Mouse (Mus musculus): Measurements from ENCODE around the gene Ephx3.
"Not testable (repeated sequence)": the region's sequence is repeated elsewhere in the genome, so short reads cannot be mapped to it uniquely, and the experiment has no call there.

The Ephx3 gene

DNA sequence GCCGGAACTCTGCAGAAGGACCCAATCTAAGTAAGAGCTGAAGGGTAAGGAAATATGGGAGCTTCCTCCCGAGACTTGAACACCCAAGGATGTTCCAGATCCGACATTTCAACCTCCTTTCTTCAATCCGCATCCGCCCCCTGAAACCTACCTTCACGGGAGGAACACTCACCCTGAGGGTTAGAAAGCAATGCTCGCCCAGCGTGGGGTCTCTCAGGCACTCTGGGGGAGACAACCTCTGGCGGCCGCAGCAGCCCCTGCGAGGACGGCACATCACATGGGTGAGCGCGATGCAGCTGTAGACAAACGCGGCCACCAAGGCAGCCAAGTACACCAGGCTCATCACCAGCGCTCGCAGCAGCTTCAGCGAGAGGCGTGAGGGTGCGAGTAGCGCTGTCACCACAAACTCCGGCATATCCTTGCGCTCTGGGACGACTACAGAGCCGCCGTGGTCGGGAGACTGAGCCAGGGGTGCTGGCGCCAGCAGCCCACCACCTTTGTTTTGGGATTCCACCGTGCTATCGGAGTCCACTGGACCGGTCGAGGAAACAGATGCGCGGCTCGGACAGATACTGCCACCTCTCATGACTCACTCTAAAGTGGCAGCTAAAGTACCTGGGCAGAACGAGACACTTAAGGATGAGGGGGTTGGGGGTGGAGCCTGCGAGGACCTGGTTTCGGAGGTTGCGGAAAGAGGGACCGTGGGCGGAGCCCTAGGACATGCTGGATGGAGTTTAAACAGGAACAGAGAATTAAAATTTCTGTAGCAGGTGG is at the start of gene Ephx3:
Gene Ephx3 (minus strand): TSS at position 687 of the 774 bp plus-strand sequence.
- no peak for DNase-seq (ENCODE audit: low spot score in 2 of 2)

DNA sequence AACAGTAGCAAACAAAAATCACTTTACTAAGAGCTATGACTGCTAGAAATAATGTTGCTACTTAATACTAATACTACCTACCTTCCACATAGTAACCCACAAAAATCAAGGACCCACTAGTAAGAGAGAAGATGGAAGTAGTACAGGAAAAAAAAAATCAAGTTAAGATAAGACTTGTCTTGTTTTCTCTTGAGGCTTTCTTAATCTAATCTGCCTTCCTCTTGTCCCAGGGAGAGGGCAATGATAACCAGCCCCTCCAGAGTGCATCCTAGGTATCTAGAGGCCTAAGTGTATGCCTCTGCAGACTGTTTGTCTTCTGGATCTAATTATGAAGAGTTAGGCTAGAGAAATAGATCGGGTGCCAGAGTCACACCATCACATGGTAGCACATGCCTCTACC is 49.2 kb upstream of the Ephx3 start:
- DNase-seq (ENCODE audit: low spot score in 2 of 2), result no peak

DNA sequence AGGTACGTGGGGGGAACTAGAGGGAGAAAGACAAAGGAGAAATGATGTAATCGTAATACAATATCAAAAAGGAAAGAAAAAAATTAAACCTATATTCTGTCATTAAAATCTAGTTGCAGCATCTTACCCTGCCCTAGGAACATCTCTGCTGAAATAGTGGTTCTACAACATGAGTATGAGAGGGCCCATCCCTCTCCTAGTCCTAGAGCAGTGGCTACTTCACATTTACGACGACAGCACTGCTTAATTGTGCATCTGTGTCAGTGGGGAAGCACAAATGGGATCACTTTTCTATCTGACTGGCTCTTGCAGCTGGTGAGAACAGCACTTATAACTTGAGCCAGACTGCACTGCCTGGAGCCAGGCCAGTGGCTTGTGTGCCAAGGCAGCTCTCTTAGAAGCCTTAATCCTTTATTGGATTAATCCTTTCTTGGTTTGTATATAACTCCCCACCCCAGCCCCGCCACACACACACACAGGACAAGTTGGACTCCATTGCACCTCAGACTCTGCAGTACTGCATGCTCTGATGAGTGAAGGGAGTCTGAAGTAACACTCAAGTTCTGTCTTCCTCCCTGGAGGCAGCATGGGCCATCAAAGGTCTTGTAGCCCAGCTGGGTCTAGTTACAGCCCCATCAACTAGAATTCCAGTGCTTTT is 46.3 kb upstream of the Ephx3 start:
- peak; percentile 63 to 71 for DNase-seq (ENCODE audit: low spot score in 2 of 2)

DNA sequence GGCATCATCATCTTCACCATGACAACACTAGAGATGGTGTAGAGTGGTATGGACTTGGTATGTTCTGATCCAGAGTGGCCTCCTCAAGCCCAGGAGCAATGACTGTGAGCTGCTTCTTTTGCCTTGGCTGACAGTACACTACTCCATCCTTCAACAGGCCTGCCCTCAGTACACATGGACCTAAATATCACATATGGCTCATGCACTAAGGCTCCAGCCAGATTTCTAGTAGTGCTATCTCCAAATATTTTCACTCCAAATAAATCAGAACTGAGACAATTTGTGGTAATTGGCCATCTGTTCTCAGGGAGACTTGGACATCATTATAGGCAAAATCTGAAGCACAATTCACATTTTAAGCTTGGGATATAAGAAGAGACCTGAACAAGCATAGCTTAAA is 43.8 kb upstream of the Ephx3 start:
- DNase-seq (ENCODE audit: low spot score in 2 of 2), result no peak

DNA sequence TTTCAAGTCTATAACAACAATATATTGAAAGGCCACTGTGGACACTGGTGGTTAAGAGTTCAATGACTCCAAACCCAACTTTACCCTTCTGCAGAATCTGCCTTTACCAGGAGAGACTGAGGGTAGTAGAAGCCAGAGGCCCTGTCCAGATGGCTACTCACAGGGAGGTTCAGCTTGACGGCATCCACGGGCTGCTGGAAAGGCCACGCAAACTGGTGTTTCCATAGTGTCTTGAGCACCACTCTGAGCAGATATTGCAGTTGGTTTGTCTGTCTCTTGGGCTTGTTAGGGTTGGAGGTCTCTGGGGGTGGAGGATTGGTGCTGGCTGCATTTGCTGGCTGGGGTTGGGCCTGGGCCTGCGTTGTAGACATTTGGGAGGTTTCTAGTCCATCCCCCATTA is 39.9 kb upstream of the Ephx3 start:
- DNase-seq (ENCODE audit: low spot score in 2 of 2), result no peak

DNA sequence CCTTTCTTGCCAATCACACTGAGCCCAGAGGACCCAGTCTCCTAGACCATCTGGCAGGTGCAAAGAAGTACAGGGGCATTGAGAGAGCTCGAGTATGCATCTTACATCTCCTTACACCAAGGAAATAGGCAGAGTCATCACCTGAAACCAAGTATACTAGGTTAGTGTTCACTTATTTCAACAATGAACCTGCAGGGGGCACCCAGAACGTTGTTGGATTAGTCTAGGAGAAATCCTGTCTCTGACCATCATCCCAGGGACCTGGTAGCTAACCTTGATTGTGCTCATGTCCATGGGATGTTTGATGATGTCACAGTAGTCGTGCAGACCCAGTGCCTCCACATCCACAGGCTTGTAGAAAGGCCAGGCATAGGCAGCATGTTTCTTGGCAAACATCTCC is 31.5 kb upstream of the Ephx3 start:
- no peak for DNase-seq (ENCODE audit: low spot score in 2 of 2)

DNA sequence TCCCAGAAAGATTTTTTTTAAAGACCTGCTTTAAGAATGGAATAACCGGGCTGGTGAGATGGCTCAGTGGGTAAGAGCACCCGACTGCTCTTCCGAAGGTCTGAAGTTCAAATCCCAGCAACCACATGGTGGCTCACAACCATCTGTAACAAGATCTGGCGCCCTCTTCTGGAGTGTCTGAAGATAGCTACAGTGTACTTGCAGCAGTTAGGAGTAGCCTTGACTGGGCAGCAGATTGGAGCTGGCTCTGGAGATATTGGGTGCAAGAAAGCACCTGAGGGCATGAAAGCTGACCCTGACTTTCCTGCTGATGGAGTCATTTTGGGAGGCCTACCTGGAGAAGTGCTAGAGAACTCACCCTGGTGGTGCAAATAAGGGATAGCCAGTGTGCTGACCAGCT is 26.2 kb upstream of the Ephx3 start:
- not testable (repeated sequence) for DNase-seq (ENCODE audit: low spot score in 2 of 2)

DNA sequence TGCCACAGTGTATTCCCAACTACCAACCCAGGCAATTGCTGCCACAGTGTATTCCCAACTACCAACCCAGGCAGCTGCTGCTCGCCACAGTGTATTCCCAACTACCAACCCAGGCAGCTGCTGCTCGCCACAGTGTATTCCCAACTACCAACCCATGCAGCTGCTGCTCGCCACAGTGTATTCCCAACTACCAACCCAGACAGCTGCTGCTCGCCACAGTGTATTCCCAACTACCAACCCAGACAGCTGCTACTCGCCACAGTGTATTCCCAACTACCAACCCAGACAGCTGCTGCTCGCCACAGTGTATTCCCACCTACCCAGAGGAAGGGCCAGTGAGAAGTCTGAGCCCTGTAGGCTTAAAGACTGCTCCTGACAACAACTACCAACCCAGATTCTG is 22.2 kb upstream of the Ephx3 start:
- DNase-seq (ENCODE audit: low spot score in 2 of 2), result not testable (repeated sequence)

DNA sequence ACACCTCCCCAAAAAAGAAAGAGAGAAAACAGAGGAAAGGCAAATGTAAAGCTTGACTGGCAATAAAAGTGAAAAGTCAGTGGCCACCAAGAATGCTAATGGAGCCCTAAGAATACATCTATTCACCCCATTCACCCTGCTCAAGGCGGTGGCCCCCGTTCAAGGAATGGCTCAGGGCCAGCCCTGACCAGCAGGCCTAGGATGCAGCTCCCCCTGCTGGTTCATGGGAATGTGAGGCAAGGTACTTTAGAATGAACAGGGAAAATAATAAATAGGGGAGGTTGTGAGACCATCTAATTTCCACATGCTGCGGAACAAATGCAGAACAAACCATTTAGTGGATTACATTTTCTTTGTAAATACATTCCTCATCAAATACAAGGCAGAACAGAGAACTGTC is 20.4 kb upstream of the Ephx3 start:
- DNase-seq (ENCODE audit: low spot score in 2 of 2), result peak in 1 of 2 experiments; percentile 79

DNA sequence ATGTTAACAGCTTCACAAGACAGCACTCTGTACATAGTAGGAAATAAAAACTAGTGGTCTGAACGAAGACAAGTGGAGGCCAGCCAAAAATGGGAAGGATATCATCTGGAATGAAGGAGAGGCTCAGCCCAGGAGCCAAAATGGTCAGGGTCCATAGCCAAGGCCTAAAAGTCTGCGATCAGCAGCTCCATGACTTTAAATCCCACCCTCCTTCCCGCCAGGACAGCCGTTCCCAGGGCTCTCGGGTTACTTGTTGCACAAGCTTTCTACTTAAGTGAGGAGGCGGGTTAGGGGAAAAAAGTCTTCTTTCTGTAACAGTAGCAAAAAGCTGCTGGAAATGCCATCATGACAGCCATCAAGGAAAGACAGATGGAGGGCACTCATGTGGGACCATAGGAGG is 19.8 kb upstream of the Ephx3 start:
- peak in 1 of 2 experiments; percentile 65 for DNase-seq (ENCODE audit: low spot score in 2 of 2)

DNA sequence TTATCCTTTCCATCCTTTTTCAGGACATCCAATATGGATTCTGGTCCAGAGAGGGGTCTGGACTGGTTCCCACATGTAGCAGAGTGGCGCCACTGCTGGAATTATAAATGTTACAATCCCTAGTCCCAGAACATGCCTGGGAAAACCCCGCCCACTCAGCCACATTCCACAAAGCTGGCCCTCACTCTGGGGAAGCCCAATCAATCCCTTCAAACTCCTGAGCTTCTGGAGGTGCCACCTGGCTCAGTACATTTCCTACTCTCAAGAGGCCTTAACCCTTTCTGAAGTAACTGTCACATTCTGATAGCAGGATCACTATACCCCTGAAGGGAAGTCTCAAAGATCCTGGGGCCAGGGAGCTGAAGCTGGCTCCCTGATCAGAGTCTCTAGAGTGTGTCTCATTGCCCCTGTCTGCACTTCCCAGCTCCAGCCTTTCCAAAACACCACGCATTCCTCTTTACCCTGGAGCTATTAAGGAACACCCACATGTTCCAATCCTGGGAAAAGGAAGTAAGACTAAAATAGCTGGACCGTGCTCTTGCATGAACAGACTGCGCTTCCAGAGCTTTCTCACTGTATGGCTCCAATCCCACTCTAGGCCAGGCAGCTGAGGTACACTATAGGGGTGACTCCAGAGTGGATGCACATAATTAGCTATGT is 18.4 kb upstream of the Ephx3 start:
- peak in 1 of 2 experiments; percentile 45 for DNase-seq (ENCODE audit: low spot score in 2 of 2)

DNA sequence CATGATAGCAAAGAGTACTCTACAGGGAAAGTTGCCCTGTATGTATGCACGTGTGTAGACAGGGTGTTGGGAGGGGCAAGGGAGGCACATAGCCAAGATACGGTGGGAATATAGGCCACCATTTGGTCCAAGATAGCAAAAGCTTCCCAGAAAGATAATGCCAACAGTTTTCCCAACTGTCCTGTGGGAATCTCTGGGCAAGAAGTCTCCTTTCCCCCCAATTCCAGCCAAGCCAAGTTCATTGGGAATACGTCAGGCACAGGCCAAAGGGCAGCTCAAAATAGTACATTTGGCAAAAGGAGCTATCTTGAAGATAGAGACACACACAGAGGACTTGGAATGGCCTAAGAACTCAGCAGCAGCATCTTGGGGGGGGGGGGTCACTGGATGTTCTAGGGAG is 16.0 kb upstream of the Ephx3 start:
- DNase-seq (ENCODE audit: low spot score in 2 of 2), result no peak

DNA sequence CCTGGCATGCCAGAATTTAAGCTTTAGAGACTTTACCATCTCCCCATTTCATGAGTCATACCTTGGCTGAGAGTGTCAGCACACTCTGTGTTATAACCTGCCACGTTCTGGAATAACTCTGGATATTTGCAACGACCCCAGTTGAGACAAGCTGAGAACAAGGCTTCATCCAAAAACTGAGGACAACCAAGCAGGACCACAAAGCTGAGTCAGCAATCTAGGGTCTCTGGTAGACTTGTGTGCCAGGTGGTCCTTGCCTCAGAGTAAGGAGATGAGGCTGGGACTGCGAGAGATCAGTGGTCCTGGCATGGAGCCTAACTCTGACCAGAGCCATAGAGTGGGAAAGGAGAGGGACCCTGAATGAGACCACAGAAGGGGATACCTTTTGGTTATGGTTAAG is 13.6 kb upstream of the Ephx3 start:
- no peak for DNase-seq (ENCODE audit: low spot score in 2 of 2)

DNA sequence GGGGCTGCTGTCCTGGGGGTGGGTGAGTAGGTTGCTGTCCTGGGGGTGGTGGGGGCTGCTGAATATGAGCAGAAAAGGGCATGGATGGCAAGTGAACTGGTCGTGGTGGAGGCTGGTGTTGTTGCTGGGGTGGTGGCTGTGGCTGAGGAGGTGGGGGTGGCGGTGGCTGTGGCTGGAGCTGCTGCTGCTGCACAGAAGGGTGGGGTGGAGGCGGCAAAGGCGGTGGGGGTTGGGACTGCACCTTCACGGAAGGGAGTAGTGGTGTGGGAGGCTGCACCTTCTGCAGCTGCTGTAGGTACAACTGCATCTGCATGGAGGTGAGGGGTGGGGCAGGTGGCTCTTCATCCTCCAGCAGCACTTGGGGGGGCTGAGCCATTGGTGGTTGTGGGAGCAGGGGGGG is 11.7 kb upstream of the Ephx3 start:
- DNase-seq (ENCODE audit: low spot score in 2 of 2), result no peak

DNA sequence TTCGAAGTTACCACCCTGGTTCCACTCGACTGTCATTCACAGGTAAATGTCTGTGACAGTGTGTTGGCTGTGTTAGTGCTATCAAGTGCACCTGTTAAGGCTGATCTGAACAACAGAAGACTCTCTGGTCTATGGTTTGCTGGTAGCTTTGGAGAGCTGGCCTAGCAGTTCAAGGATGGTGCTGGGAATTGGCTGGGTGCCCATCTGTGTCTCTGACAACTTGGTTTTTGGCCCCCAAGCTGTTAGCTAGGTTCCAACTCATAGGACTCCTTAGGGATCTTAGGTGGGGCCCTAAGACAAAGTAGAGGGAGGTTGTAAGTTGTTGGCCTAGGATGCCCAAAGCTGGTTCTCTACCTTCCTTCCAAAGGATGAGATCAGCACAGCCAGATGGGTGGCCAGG is 10.4 kb upstream of the Ephx3 start:
- DNase-seq (ENCODE audit: low spot score in 2 of 2), result no peak

DNA sequence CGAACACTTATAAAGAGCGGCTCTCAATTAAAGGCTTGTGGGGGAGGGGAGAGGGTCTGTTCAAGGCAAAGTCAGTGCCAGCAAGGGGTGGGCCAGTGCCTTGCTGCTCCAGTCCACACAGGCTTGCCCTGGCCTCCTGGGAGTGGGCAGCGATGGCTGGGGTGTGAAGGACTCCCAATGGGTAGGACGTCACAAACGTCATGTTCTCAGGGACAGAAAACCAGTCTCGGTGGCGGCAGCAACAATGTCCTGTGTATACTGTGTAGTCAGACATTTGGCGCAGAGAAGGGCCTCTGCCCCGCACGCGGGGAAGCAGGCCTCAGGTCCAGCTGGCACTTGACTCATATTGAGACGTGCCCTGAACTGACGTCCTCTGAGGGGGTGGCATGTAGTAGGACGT is 7.8 kb upstream of the Ephx3 start:
- no peak for DNase-seq (ENCODE audit: low spot score in 2 of 2)

DNA sequence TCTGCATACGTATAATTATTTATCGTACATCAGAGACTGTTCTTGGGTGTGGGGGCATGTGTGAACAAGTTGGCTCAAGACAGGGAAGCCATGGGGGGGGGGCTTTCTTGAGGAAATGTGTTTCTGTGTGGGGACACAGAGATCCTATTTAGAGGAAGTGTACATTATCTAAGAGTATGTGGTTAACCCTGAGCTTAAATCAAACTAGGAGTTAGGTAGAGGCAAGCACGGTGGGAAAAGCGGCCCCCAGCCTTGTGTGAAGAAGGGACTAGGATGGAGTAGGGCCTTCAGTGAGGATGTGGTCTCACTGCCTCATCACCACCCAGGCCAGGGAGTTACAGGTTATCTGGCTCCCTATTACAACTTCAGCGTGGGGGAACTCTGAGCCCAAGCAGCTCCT is 6.4 kb upstream of the Ephx3 start:
- DNase-seq (ENCODE audit: low spot score in 2 of 2), result no peak

DNA sequence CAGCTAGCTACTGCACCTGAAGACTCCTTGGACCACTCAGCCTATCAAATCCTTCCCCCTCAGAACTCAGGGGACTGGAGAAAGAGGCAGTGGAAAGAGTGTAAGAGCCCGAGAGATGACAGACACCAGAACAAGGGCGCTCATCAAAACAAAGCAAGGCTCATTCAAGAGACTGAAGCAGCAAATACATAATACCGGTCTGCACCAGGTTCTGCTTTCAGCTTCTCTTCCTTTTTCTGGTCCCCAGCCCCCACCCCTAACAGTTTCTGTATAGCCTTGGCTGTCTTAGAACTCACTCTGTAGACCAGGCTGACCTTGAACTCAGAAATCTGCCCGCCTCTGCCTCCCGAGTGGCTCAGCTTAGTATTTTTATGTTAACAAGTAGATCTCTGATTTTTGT is 3.7 kb upstream of the Ephx3 start:
- DNase-seq (ENCODE audit: low spot score in 2 of 2), result no peak

DNA sequence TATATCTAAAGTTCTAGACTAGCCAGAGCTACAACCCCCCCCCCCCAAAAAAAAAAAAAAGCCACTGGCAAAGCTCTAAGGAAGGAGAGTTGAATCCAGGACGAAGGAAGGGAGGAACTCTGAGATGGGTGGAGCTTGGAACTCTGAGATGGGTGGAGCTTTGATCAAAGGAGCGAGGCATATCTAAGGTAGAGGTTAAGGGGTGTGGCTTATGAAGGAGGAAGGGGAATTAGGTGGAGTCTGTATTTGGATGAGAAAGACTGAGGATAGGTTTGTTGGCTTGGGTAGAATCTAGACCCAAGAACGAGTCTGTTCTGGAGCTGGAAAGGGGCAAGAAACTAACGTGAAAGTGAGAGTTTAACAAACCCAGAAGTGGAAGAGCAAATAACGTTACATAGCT is 501 bp upstream of the Ephx3 start:
- no peak for DNase-seq (ENCODE audit: low spot score in 2 of 2)

DNA sequence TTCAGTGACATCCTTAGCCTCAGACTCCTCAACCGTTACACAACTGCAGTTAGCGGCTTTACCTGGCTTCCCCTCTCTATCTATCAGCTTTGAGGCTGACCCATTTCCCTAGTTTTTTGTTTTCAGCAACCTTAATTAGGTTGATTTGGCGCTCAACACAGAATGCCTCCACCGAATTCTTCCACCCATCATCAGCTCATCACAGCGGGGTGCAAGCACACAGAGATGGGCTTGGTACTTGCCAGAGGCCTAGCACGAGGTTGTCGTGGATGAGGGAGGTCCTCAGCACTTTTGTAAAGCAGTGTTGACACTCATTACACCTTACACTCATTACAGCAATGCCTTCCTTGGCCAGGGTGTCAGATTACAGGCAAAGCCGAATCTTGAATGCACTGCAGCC is 6.3 kb downstream of the Ephx3 start:
- DNase-seq (ENCODE audit: low spot score in 2 of 2), result no peak

DNA sequence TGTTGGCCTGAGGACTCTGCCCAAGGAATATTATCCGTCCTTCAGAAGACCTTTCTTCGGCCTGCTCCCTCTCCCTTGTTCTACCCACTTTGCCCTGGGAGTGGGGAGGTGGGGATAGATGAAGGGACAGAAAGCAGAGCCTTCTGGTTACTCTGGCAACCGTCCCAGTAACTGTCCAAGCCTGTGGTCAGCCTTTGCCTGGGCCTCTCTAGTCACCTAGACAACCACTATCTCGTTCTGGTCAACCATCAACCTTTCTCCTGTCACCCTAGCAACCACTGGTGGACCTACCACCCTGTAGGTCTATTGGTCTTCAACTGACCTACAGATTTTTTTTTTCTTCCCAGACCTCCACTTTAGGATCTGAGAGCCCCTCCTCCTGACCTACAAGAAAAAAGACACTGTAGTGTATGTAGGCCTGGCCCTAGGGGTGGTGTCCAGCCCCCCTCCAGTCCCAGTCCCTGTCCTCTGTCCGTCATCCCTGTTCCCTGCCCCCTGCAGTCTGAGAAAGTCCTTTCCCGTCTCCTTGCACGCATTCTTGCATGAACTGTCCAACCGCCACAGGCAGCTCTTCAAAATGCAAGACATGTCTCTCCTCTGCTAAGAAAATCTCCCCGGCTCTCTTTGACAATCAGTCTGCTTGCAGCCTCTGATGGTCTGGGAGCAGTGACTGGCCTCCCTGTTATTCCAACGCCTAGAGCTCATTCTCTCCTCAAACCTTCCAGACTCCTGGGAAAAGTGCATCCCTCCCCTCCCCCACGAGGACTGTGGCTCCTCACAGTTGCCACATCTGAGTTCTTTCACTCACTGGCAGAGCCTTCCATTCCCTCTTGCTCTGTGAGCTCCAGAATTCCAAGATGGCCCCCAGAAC is 9.5 kb downstream of the Ephx3 start:
- no peak for DNase-seq (ENCODE audit: low spot score in 2 of 2)

DNA sequence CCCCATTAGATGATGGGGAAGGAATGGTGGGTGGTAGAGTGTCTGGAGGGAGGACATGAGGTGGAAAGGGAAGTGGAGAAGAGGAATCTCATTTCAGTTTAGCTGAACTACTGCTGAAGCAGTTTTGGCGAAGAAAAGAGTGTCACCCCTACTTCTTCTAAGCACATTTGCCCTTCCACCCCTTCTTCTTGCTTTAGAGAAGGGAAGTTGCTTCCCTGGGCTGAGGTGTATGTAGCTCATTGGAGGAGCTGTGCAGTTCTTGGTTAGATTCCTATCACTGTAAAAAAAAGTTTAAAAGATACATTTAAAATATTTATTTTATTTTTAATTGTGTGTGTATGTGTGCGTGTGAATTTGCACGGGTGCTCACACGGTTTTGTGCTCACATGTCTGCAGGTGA is 12.4 kb downstream of the Ephx3 start:
- no peak for DNase-seq (ENCODE audit: low spot score in 2 of 2)

Data from urinary bladder, postnatal 4 days (tissue).